Mouse (Mus musculus) urinary bladder, adult 18-20 months (tissue): ENCODE results near the gene Fbxo34.
A peak's percentile ranks its signal among the peaks of the same experiment; 100 is the strongest.

Source experiments
- DNase-seq, 2 experiments: peaks; one replicate each; pipeline ENCODE4 v3.0.0; 2022; ENCODE audit warnings: low spot score in 2 of 2, mixed read lengths in 2 of 2

Gene Fbxo34

GRCm38 (mm10) chr14:47472743-47473546 is 22.7 kb downstream of the Fbxo34 start:
- peak; percentile 30 to 57 for DNase-seq

DNA sequence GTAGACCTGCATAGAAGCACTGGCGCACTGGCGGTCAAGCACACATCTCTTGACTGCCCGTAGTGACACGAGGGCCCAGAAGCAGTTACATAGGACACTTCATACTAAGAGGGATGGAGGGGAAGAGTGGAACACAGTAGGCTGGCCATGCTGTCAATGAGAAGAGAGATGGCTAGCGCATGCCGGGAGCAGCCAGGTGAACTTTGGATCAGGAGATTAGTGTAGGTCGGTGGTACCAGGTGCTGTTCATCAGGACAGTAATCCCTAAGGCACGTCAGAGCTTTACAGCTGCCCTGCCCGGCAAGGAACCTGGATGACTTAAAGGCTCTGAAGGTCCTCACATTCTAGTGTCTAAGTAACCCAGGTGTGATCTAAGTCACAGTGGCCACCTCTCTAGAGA is 23.7 kb downstream of the Fbxo34 start:
- DNase-seq, result no peak

GRCm38 (mm10) chr14:47474571-47475254 is 24.5 kb downstream of the Fbxo34 start:
- peak; percentile 8 to 16 for DNase-seq

DNA sequence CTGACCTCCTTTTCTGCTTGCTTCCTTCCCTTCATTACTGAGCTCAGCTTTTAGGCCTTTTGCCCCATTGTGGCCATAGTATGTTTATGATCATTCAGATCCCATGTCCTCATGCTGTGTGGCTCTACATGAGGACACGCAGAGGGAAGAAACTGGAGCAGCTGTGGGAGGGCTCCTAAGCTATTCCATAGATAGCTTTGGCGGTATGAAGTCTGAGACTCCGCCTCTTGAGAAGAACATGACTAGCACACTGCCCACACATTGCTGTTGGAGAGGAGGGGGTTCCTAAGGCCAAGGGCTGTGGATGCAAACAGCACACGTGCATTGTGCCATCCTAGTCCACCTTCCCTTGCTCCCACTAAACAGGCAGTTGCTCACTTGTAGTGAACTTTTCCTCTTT is 26.0 kb downstream of the Fbxo34 start:
- no peak for DNase-seq

GRCm38 (mm10) chr14:47477711-47478110 is 27.5 kb downstream of the Fbxo34 start:
- DNase-seq, result no peak

GRCm38 (mm10) chr14:47482200-47482599 is 32.0 kb downstream of the Fbxo34 start:
- DNase-seq, result no peak

GRCm38 (mm10) chr14:47483099-47483498 is 32.9 kb downstream of the Fbxo34 start:
- no peak for DNase-seq

DNA sequence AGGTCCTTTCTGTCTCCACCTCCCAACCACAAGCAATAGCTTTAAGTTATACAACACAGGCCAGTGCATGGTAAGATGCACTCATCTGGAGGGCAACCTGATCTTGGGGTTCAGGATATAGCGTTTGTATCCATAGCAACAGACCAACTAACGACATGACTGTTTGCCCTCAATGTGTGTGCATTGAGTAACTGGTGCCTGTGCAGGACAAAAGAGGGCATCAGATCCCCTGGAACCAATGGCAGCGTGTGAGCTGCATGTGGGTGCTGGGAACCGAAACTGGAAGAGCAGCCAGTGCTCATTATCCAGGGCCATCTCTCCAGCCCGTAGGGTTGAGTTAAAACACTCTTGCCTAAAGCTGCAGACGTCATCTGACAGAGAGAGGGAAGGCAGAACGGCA is 38.5 kb downstream of the Fbxo34 start:
- no peak for DNase-seq

DNA sequence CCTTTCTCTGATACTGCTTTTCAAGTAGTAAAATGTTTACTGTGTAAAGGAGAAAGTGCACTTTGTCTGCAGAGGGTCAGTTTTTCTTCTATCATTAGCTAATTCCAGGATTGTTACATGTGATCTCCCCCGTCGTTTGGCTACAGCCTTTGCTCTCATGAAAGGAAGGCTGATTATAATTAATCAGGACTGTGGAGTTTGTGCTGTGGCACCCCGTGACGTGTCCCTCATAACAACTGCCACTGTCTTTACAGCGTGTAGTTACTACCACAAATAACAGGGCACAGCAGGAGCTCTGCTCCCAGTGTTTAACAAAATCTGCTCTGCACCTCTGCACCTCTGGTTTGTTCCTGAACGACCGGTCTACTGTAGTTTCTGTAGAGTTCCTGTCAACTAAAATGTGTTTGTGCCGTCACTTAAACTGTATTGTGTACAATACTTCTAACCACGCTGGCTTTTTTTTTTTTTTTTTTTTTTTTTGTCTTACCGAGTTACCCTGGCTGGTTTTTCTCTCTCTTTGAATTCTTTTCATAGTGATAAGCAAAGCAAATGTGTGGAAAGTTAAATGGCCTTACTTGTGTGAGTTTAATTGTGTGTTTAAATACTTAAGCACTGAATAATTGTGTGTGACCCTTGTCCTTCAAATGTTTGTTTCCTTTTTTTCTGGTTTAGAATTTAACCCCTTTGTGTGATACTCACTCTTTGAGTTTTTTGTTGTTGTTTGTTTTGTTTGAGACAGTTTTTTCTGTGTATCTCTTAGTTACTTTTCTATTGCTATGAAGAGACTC is 39.3 kb downstream of the Fbxo34 start:
- DNase-seq, result no peak

GRCm38 (mm10) chr14:47490732-47491131 is 40.5 kb downstream of the Fbxo34 start:
- no peak for DNase-seq

DNA sequence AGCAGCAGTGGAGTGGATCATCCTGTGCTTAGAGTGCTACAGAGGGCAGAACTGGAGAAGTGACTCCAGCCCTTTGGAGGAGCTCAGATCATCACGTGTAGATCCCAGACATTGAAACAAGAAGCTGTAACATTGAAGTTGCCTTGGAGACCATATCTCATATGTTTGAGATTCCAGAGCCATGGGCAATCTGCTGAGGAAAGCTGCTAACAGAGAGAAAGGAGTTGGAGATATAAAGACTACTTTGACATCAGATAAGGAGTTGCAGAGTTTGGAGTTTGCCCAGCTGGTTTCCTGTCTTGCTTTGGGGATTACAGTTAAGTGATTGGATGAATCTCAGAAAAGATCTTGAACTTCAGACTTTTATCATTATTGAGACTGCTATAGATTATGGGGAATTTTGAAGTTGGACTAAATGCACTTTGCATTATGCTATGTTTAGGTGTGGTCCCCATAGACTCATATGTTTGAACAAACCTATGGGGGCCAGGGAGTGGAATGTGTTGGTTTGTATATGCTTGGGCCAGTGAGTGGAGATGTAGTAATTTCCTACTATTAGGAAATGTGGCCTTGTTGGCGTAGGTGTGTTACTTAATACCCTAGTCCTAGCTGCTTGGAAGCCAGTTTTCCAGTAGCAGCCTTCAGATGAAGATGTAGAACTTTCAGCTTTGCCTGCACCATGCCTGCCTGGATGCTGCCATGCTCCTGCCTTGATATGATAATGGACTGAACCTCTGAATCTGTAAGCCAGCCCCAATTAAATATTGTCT is 43.6 kb downstream of the Fbxo34 start:
- no peak for DNase-seq

DNA sequence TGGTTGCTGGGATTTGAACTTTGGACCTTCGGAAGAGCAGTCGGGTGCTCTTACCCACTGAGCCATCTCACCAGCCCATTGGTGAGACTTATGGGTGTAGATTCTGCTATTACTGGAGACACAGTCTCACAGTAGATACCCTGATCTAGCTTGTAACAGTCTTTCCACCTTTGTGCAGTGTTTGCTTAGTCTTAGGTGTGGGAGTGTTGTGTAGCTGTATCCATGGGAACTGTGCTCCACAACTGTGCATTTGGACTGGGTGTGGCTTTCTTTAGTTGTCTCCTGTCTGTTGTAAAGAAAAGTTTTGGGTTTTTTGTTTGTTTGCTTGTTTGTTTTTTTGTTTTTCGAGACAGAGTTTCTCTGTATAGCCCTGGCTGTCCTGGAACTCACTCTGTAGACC is 45.7 kb downstream of the Fbxo34 start:
- no peak for DNase-seq

DNA sequence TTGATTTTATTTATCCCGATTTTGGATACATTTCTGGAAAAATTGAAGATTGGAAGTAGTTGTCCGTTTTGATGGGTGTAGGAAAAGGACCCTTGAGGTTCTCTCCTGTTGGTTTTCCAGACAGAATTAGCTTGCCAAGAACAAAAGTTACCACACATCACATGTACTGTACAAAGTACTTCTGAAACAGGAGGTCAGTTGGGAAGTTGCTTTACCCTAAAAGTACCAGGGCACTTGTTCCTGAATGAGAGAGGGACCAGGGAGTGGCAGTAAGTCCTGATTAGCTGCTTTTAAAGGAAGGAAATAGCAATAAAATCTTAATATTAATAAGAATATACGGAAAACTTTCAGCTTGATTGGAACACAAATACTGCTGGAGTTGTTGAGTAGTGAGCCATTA is 46.9 kb downstream of the Fbxo34 start:
- DNase-seq, result no peak

DNA sequence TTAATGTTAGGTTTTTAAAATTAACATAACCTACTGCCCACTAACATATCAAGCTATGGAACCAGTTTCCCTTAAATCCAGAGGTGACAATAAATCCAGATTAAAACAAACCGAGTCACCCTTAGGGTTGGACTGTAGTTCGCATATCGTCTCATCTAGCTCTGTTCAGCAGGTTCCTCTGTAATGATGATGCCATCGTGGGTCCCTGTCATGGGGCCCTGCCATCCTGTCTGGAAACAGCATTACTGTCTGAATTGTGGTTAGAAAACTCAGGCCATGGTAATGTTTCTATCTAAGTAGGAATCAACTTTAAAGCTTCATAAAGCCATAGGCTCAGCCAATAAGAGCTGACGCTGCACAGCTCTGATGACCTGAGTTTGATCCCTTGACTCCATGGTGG is 48.4 kb downstream of the Fbxo34 start:
- no peak for DNase-seq

DNA sequence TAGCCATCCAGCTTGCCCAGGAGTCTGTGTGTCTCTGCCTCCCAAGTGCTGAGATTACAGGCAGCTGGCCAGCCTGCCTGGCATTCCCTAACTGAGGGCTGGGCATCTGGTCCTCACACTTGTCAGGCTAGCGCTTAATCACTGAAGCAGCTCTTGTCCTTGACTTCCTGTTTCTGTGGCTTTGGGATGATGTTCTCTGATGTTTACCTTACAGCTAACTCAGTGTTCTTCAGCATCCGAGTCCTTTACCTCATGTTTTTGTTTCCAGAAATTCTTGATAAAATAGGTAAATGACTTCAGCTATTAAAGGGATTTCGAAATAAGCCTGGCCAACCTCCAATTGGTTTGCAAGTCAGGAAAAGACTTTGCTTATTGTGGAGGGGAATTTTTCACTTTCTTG is 53.8 kb downstream of the Fbxo34 start:
- no peak for DNase-seq

DNA sequence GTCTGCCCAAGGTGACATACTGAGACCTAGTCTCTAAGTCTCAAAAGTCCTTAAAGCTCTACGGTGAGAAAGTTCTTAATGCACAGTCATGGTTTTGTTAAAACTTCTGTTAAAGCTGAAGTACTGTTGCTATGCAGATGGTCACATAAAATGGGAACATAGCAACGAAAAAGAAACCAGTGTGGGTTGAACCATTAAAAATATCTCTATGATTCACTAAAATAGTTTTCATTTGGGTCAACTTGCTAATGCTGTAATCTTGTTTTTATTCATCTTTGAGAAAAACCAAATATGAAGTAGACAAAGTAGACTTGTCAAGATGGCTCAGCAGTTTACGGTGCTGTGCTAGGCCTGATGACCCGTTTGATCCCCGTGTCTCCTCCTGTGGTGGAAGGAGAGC is 56.5 kb downstream of the Fbxo34 start:
- no peak for DNase-seq

DNA sequence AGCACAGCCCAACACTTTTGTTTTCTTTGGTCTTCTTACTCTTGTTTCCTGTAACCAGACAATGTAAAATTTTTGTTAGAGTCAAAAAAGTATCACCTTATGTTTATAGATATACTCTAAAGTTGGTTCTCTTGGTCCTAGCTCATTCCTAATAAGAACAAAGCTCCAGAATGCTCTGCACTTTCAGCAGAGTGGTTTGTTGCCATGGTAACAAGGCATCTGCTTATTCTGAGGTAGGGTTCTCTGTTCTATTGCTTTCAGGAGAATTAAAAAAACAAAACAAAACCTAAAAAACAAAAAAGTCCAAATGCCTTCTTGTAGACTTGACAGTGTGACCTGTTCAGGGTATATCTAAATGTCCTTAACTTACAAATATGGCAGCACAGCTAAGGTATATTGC is 57.8 kb downstream of the Fbxo34 start:
- DNase-seq, result no peak

- DNase-seq, result no peak
Observed at GRCm38 (mm10) chr14:47510244-47510643, 60.0 kb downstream of the Fbxo34 start.

DNA sequence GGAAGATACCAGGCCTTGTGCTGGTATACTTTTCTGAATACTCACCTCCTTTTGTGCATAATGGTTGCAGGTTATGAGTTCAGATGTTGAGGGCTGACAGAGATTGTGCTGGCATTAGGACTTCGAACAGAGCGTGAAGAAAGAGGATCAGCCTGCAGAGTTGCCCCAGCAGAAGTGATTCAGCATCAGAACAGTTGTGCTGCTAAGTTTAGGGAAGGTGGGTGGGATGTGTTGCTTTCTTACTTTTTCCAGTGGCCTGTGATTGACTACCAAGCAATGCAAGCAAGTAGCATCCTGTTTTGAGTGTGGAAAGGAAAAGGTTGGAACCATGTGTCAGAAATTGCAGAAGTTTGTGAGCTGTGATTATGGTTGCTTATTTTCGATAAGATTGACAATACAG is 63.4 kb downstream of the Fbxo34 start:
- no peak for DNase-seq

DNA sequence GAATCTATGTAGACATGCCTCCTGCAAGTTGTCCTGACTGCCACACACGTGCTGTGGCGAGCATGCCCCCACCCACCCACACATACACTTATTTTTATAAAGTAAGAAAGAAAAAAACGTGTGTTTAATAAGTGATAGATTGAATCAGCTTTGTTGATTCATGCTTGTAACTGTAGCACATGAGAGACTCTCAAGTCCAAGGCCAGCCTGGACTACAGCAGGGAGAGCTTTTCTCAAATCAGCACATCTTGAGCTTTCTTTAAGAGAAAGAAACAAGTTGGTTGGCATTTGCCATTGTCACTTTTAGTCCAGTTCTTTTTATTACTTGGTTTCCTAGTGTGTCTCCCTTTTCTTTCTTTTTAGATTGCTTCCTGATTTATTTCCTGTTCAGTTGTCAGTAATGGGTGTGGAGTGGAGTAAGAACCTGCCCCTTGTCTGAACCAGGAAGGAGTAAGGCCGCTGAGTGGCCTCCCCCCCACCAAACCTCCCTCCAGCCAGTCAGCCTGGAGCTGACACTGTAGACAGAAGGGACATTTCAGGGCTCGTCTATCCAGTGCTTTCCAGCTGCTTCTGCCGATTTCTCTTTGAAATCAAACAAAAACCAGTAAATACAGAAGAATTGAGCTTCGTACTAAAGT is 64.7 kb downstream of the Fbxo34 start:
- peak in 1 of 2 experiments; percentile 67 for DNase-seq

- no peak for DNase-seq
Observed at GRCm38 (mm10) chr14:47515636-47516035, 65.4 kb downstream of the Fbxo34 start.
